Mouse (Mus musculus): ENCODE data around the gene Nudt17. TPM values are rescaled to one million over a fixed set of nuclear protein-coding genes. Genes with fewer than 3 reads are reported as not detected.

Gene Nudt17
- polyA plus RNA-seq, 1 experiment from 2014 or later: 16.3 TPM

GRCm38 (mm10) chr3:96684151-96684821 lies 24.1 kb downstream of the Nudt17 start:
- peak overlapping the region; percentile 21 for H3K4me3 ChIP-seq (replicated peaks)
- no peak for ATAC-seq (ENCODE audit: insufficient number of reproducible peaks, low FRiP score, low TSS enrichment, low read depth)
- H3K4me2 ChIP-seq (replicated peaks): peak overlapping the region; percentile 47
- WGBS: 61% methylated on average over 17 of the region's 17 CpGs
- no peaks in the 10 kb centered on the region for H3K36me3 ChIP-seq
- H3K27ac ChIP-seq (replicated peaks): no peak overlapping the region
- H3K4me1 ChIP-seq: peaks cover 16% of the 10 kb centered on the region
- H3K9me3 ChIP-seq (replicated peaks): no peaks in the 10 kb centered on the region
- H3K27me3 ChIP-seq: peaks cover 14% of the 10 kb centered on the region
- H3K9ac ChIP-seq: no peak overlapping the region

GRCm38 (mm10) chr3:96683496-96683895 lies 24.9 kb downstream of the Nudt17 start:
- H3K9me3 ChIP-seq (replicated peaks): no peaks in the 10 kb centered on the region
- no peak overlapping the region for H3K4me3 ChIP-seq (replicated peaks)
- ATAC-seq (ENCODE audit: insufficient number of reproducible peaks, low FRiP score, low TSS enrichment, low read depth): no peak
- H3K27me3 ChIP-seq: peaks cover 14% of the 10 kb centered on the region
- H3K4me1 ChIP-seq: peaks cover 20% of the 10 kb centered on the region
- no peak overlapping the region for H3K9ac ChIP-seq
- H3K27ac ChIP-seq (replicated peaks): no peak overlapping the region
- 71% methylated on average over 3 of the region's 3 CpGs for WGBS
- no peaks in the 10 kb centered on the region for H3K36me3 ChIP-seq
- H3K4me2 ChIP-seq (replicated peaks): no peak overlapping the region

- ATAC-seq (ENCODE audit: insufficient number of reproducible peaks, low FRiP score, low TSS enrichment, low read depth): no peak
- WGBS: 32% methylated on average over 12 of the region's 12 CpGs
- no peak overlapping the region for H3K4me2 ChIP-seq (replicated peaks)
Measured at GRCm38 (mm10) chr3:96680269-96680956, 27.9 kb downstream of the Nudt17 start.

GRCm38 (mm10) chr3:96679159-96679674 lies 29.1 kb downstream of the Nudt17 start:
- ATAC-seq (ENCODE audit: insufficient number of reproducible peaks, low FRiP score, low TSS enrichment, low read depth): peak; percentile 58; the same call in 1 of the 2 replicates
- no peaks in the 10 kb centered on the region for H3K9me3 ChIP-seq (replicated peaks)
- H3K9ac ChIP-seq: no peak overlapping the region
- WGBS: 22% methylated on average over 5 of the region's 5 CpGs
- no peak overlapping the region for H3K4me3 ChIP-seq (replicated peaks)
- no peak overlapping the region for H3K4me2 ChIP-seq (replicated peaks)
- peaks cover 12% of the 10 kb centered on the region for H3K27me3 ChIP-seq
- 0 out of 2 replicates have a peak overlapping the region, but pooled peaks have one; percentile 34 for H3K27ac ChIP-seq (replicated peaks)
- H3K4me1 ChIP-seq: peaks cover 17% of the 10 kb centered on the region
- no peaks in the 10 kb centered on the region for H3K36me3 ChIP-seq

More at GRCm38 (mm10) chr3:96680269-96680956, 27.9 kb downstream of the Nudt17 start:
- peaks cover 14% of the 10 kb centered on the region for H3K27me3 ChIP-seq
- H3K9me3 ChIP-seq (replicated peaks): no peaks in the 10 kb centered on the region
- H3K36me3 ChIP-seq: no peaks in the 10 kb centered on the region
- no peak overlapping the region for H3K27ac ChIP-seq (replicated peaks)
- H3K4me3 ChIP-seq (replicated peaks): no peak overlapping the region
- H3K4me1 ChIP-seq: peaks cover 23% of the 10 kb centered on the region
- H3K9ac ChIP-seq: no peak overlapping the region

- WGBS: 65% methylated on average over 7 of the region's 7 CpGs
- Histone ChIP-seq H3K27me3 (peaks cover 5% of the 10 kb centered on the region), H3K4me2 (replicated peaks) (no peak overlapping the region), H3K9ac (no peak overlapping the region), H3K4me1 (peaks cover 13% of the 10 kb centered on the region), H3K9me3 (replicated peaks) (no peaks in the 10 kb centered on the region), H3K4me3 (replicated peaks) (no peak overlapping the region), H3K27ac (replicated peaks) (0 out of 2 replicates have a peak overlapping the region, but pooled peaks have one; percentile 34), H3K36me3 (no peaks in the 10 kb centered on the region)
- ATAC-seq (ENCODE audit: insufficient number of reproducible peaks, low FRiP score, low TSS enrichment, low read depth): no peak
Measured at GRCm38 (mm10) chr3:96678456-96678855, 29.9 kb downstream of the Nudt17 start.

- Histone ChIP-seq H3K36me3 (no peaks in the 10 kb centered on the region), H3K27me3 (peaks cover 3% of the 10 kb centered on the region; the same call in 1 of the 2 replicates), H3K4me1 (peaks cover 14% of the 10 kb centered on the region), H3K27ac (replicated peaks) (peak overlapping the region; percentile 78; the same call in 1 of the 2 replicates), H3K4me3 (replicated peaks) (no peak overlapping the region), H3K4me2 (replicated peaks) (no peak overlapping the region), H3K9me3 (replicated peaks) (no peaks in the 10 kb centered on the region), H3K9ac (no peak overlapping the region)
- WGBS: 47% methylated on average over 3 of the region's 3 CpGs
- peak; percentile 11; the same call in 1 of the 2 replicates for ATAC-seq (ENCODE audit: insufficient number of reproducible peaks, low FRiP score, low TSS enrichment, low read depth)
Measured at GRCm38 (mm10) chr3:96675690-96676089, 32.7 kb downstream of the Nudt17 start.

- Histone ChIP-seq H3K4me3 (replicated peaks) (no peak overlapping the region), H3K4me2 (replicated peaks) (no peak overlapping the region), H3K27me3 (peaks cover 3% of the 10 kb centered on the region; the same call in 1 of the 2 replicates), H3K9me3 (replicated peaks) (no peaks in the 10 kb centered on the region), H3K27ac (replicated peaks) (peak overlapping the region; percentile 78; the same call in 1 of the 2 replicates), H3K4me1 (peaks cover 19% of the 10 kb centered on the region), H3K36me3 (no peaks in the 10 kb centered on the region), H3K9ac (no peak overlapping the region)
- 76% methylated on average over 3 of the region's 3 CpGs for WGBS
- ATAC-seq (ENCODE audit: insufficient number of reproducible peaks, low FRiP score, low TSS enrichment, low read depth): no peak
Measured at GRCm38 (mm10) chr3:96675171-96675570, 33.2 kb downstream of the Nudt17 start.

GRCm38 (mm10) chr3:96674442-96674841 lies 33.9 kb downstream of the Nudt17 start:
- Histone ChIP-seq H3K4me2 (replicated peaks) (0 out of 2 replicates have a peak overlapping the region, but pooled peaks have one; percentile 10), H3K4me3 (replicated peaks) (no peak overlapping the region), H3K27ac (replicated peaks) (peak overlapping the region; percentile 78), H3K9me3 (replicated peaks) (no peaks in the 10 kb centered on the region), H3K27me3 (no peaks in the 10 kb centered on the region), H3K4me1 (peaks cover 18% of the 10 kb centered on the region), H3K9ac (no peak overlapping the region), H3K36me3 (no peaks in the 10 kb centered on the region)
- ATAC-seq (ENCODE audit: insufficient number of reproducible peaks, low FRiP score, low TSS enrichment, low read depth): no peak
- 8% methylated on average over 8 of the region's 8 CpGs for WGBS

GRCm38 (mm10) chr3:96673514-96673913 lies 34.8 kb downstream of the Nudt17 start:
- 60% methylated on average over 4 of the region's 4 CpGs for WGBS

GRCm38 (mm10) chr3:96671519-96671918 lies 36.8 kb downstream of the Nudt17 start:
- Histone ChIP-seq H3K9me3 (replicated peaks) (no peaks in the 10 kb centered on the region), H3K36me3 (no peaks in the 10 kb centered on the region), H3K4me1 (peaks cover 13% of the 10 kb centered on the region; the same call in 1 of the 2 replicates), H3K27me3 (no peaks in the 10 kb centered on the region), H3K27ac (replicated peaks) (no peak overlapping the region), H3K4me3 (replicated peaks) (no peak overlapping the region), H3K9ac (no peak overlapping the region), H3K4me2 (replicated peaks) (no peak overlapping the region)
- no peak for ATAC-seq (ENCODE audit: insufficient number of reproducible peaks, low FRiP score, low TSS enrichment, low read depth)
- 86% methylated on average over 5 of the region's 5 CpGs for WGBS

More at GRCm38 (mm10) chr3:96673514-96673913, 34.8 kb downstream of the Nudt17 start:
- Histone ChIP-seq H3K27ac (replicated peaks) (no peak overlapping the region), H3K36me3 (no peaks in the 10 kb centered on the region), H3K9ac (no peak overlapping the region), H3K4me3 (replicated peaks) (no peak overlapping the region), H3K9me3 (replicated peaks) (no peaks in the 10 kb centered on the region), H3K4me2 (replicated peaks) (no peak overlapping the region), H3K4me1 (peaks cover 13% of the 10 kb centered on the region; the same call in 1 of the 2 replicates), H3K27me3 (no peaks in the 10 kb centered on the region)
- ATAC-seq (ENCODE audit: insufficient number of reproducible peaks, low FRiP score, low TSS enrichment, low read depth): no peak

All from embryonic facial prominence, embryonic 15.5 days (tissue).